Mouse (Mus musculus): Measurements from ENCODE around the gene Tomm5. TPM values are rescaled to one million over a fixed set of nuclear protein-coding genes. Genes with fewer than 3 reads are reported as not detected.
"Not testable (repeated sequence)": the region's sequence is repeated elsewhere in the genome, so short reads cannot be mapped to it uniquely, and the experiment has no call there.

The Tomm5 gene
- polyA plus RNA-seq, 1 experiment from 2014 or later: 217 TPM

DNA sequence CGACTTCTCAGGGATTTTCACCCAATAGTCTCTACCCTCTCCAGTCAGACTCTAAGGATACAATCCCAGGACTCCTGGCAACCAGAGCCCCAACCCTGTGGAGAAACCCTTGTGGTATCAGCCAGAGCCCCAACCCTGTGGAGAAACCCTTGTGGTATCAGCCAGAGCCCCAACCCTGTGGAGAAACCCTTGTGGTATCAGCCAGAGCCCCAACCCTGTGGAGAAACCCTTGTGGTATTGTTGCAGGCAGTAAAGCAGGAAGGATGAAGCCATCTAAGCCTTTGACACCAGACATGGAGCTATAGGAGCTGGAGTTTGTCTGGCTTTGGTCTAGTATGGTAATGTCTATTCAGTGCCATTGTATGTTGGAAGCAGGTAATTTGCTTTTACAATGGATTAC is 44.1 kb downstream of the Tomm5 start:
- WGBS: 81% methylated on average over 1 of the region's 1 CpGs
- H3K27ac ChIP-seq; H3K4me1 ChIP-seq; H3K9ac ChIP-seq; ATAC-seq (ENCODE audit: insufficient number of reproducible peaks, low FRiP score, low TSS enrichment, low read depth); H3K4me2 ChIP-seq; H3K27me3 ChIP-seq; H3K9me3 ChIP-seq; H3K4me3 ChIP-seq: not testable (repeated sequence)
- H3K36me3 ChIP-seq: peaks cover 36% of the 10 kb centered on the region

DNA sequence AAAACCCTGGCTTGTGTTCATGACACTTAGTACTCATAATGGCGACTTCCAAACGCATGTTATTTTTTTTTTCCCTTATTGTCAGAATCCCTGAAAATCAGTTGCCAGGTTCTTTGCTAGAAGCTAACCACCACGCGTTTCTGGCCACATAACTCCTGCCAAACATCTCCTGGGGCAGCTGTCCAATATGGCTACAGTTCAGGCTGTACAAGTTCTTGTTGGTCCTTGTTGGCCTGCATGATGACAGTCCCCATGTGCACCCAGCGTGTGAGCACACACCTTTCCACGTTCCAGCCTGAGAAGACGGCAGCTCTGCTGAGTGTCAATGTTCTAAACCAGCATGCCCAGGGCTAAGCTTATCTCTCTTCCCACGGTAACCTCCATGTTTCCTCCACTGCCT is 52.5 kb downstream of the Tomm5 start:
- no peak overlapping the region for H3K4me3 ChIP-seq
- no peaks in the 10 kb centered on the region for H3K4me1 ChIP-seq
- H3K9me3 ChIP-seq: no peaks in the 10 kb centered on the region
- no peak overlapping the region for H3K9ac ChIP-seq
- peaks cover 39% of the 10 kb centered on the region for H3K36me3 ChIP-seq
- H3K27me3 ChIP-seq: no peaks in the 10 kb centered on the region
- no peak for ATAC-seq (ENCODE audit: insufficient number of reproducible peaks, low FRiP score, low TSS enrichment, low read depth)
- no peak overlapping the region for H3K27ac ChIP-seq
- H3K4me2 ChIP-seq: no peak overlapping the region
- 90% methylated on average over 8 of the region's 8 CpGs for WGBS

Other genes starting within 250 kb of the Tomm5 start
- 62.2 and 65.4 TPM in 2 replicates for gene Grhpr, start 126.7 kb downstream of the Tomm5 start, polyA plus RNA-seq (2015; fragmentation: Nextera tagmentation; extraction: Ambion mirVana)
- gene Zbtb5, start 95.7 kb downstream of the Tomm5 start, polyA plus RNA-seq (2015; fragmentation: Nextera tagmentation; extraction: Ambion mirVana): 21.7 and 22.8 TPM in 2 replicates
- 29.2 and 36.1 TPM in 2 replicates for gene Polr1e, start 89.5 kb downstream of the Tomm5 start, polyA plus RNA-seq (2015; fragmentation: Nextera tagmentation; extraction: Ambion mirVana)
- 18.0 and 18.7 TPM in 2 replicates for gene Fbxo10, start 23.5 kb downstream of the Tomm5 start, polyA plus RNA-seq (2015; fragmentation: Nextera tagmentation; extraction: Ambion mirVana)
- gene Frmpd1, start 76.8 kb upstream of the Tomm5 start, polyA plus RNA-seq (2015; fragmentation: Nextera tagmentation; extraction: Ambion mirVana): 3.4 and 3.6 TPM in 2 replicates
- 14.4 and 16.7 TPM in 2 replicates for gene Trmt10b, start 189.0 kb upstream of the Tomm5 start, polyA plus RNA-seq (2015; fragmentation: Nextera tagmentation; extraction: Ambion mirVana)
- 9.3 and 13.7 TPM in 2 replicates for gene Dcaf10, start 234.0 kb upstream of the Tomm5 start, polyA plus RNA-seq (2015; fragmentation: Nextera tagmentation; extraction: Ambion mirVana)
- gene Exosc3, start 234.6 kb upstream of the Tomm5 start, polyA plus RNA-seq (2015; fragmentation: Nextera tagmentation; extraction: Ambion mirVana): 66.2 and 72.0 TPM in 2 replicates

All from limb, embryonic 15.5 days (tissue).